15 mouse cellular contexts compared by ENCODE assay signal in the genomic region with DNA sequence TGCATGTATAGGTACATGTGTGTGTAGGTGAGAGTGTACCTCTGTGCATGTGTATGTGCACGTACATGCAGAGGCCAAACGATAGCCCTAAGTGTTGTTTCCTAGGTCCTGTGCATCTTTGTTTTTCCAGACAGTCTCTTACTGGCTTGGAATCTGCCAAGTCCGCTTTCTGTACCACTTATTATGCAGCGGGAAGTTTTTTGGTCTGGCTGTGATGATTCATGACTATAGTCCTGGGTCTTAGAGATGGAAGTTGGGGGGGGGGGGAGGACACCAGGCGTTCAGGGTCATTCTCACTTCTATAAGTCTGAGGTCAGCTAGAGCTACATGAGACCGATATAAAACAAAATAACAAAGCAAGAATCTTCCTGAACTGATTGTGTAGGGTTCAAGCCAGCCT.
A peak's percentile ranks its signal among the peaks of the same experiment; 100 is the strongest.
DNase-seq lines count a peak whose midpoint lies in the region; ATAC-seq lines count a peak whose summit lies in the region.
"Had no signal": no experiment of that assay in that cellular context is flagged by ENCODE, and none has a peak within 500 bp of the region (broad histone marks: within the 10 kb centered on the region; RNA-seq: fewer than 3 reads in every experiment).

No protein-coding gene starts in this region.

- H3K4me3 ChIP-seq in midbrain, embryonic 10.5 days, result no peak overlapping the region
- no peak overlapping the region for H3K4me3 ChIP-seq in midbrain, embryonic 11.5 days (ENCODE audit: low read depth, low read length)
- no peak overlapping the region for H3K4me3 ChIP-seq in forebrain, embryonic 15.5 days
- H3K4me3 ChIP-seq in hindbrain, embryonic 15.5 days, result no peak overlapping the region
- H3K4me3 ChIP-seq in neural tube, embryonic 15.5 days (replicated peaks), result no peak overlapping the region

- H3K36me3 ChIP-seq in midbrain, embryonic 10.5 days, result no peaks in the 10 kb centered on the region
- no peaks in the 10 kb centered on the region for H3K36me3 ChIP-seq in midbrain, embryonic 11.5 days (ENCODE audit: control insufficient read depth, insufficient read depth, low read length)
- H3K36me3 ChIP-seq in forebrain, embryonic 15.5 days, result no peaks in the 10 kb centered on the region
- no peaks in the 10 kb centered on the region for H3K36me3 ChIP-seq in hindbrain, embryonic 15.5 days
- no peaks in the 10 kb centered on the region for H3K36me3 ChIP-seq in neural tube, embryonic 15.5 days

- H3K9me3 ChIP-seq in midbrain, embryonic 10.5 days (replicated peaks), result no peaks in the 10 kb centered on the region
- H3K9me3 ChIP-seq in midbrain, embryonic 11.5 days (ENCODE audit: control insufficient read depth, low read length), result no peaks in the 10 kb centered on the region
- no peaks in the 10 kb centered on the region for H3K9me3 ChIP-seq in forebrain, embryonic 15.5 days
- no peaks in the 10 kb centered on the region for H3K9me3 ChIP-seq in hindbrain, embryonic 15.5 days
- H3K9me3 ChIP-seq in neural tube, embryonic 15.5 days (replicated peaks), result no peaks in the 10 kb centered on the region

- 89% methylated on average over 6 of the region's 6 CpGs for WGBS in midbrain, embryonic 10.5 days
- 86% methylated on average over 6 of the region's 6 CpGs for WGBS in midbrain, embryonic 11.5 days
- 71% methylated on average over 6 of the region's 6 CpGs for WGBS in forebrain, embryonic 15.5 days
- 66% methylated on average over 6 of the region's 6 CpGs for WGBS in hindbrain, embryonic 15.5 days
- 62% methylated on average over 6 of the region's 6 CpGs for WGBS in neural tube, embryonic 15.5 days

- peaks cover 24% of the 10 kb centered on the region for H3K4me1 ChIP-seq in midbrain, embryonic 10.5 days
- peaks cover 13% of the 10 kb centered on the region for H3K4me1 ChIP-seq in midbrain, embryonic 11.5 days (ENCODE audit: control insufficient read depth, insufficient read depth, low read length)
- H3K4me1 ChIP-seq in forebrain, embryonic 15.5 days, result peaks cover 46% of the 10 kb centered on the region
- peaks cover 63% of the 10 kb centered on the region for H3K4me1 ChIP-seq in hindbrain, embryonic 15.5 days (replicated peaks)
- H3K4me1 ChIP-seq in neural tube, embryonic 15.5 days, result peaks cover 54% of the 10 kb centered on the region

- no peak overlapping the region for H3K9ac ChIP-seq in midbrain, embryonic 11.5 days (ENCODE audit: low read length)
- H3K9ac ChIP-seq in forebrain, embryonic 15.5 days (replicated peaks), result no peak overlapping the region
- no peak overlapping the region for H3K9ac ChIP-seq in hindbrain, embryonic 15.5 days
- H3K9ac ChIP-seq in neural tube, embryonic 15.5 days (replicated peaks), result no peak overlapping the region
- H3K9ac ChIP-seq: liver, postnatal 0 days had no signal

- ATAC-seq in midbrain, embryonic 11.5 days (ENCODE audit: low FRiP score), result no peak
- peak; percentile 26; the same call in 1 of the 2 replicates for ATAC-seq in forebrain, embryonic 15.5 days (replicated peaks)
- ATAC-seq in hindbrain, embryonic 15.5 days (ENCODE audit: low FRiP score, low read depth), result peak; percentile 25; the same call in 1 of the 2 replicates
- no peak for ATAC-seq in neural tube, embryonic 15.5 days (ENCODE audit: low FRiP score)
- ATAC-seq: liver, postnatal 0 days had no signal

- H3K27me3 ChIP-seq in midbrain, embryonic 10.5 days (ENCODE audit: low read depth, poor library complexity, severe bottlenecking), result no peaks in the 10 kb centered on the region
- no peaks in the 10 kb centered on the region for H3K27me3 ChIP-seq in midbrain, embryonic 11.5 days (ENCODE audit: control insufficient read depth, insufficient read depth, low read length)
- no peaks in the 10 kb centered on the region for H3K27me3 ChIP-seq in forebrain, embryonic 15.5 days
- no peaks in the 10 kb centered on the region for H3K27me3 ChIP-seq in hindbrain, embryonic 15.5 days
- H3K27me3 ChIP-seq in neural tube, embryonic 15.5 days (replicated peaks), result no peaks in the 10 kb centered on the region

- no peak overlapping the region for H3K4me2 ChIP-seq in midbrain, embryonic 11.5 days
- H3K4me2 ChIP-seq in forebrain, embryonic 15.5 days (replicated peaks), result no peak overlapping the region
- no peak overlapping the region for H3K4me2 ChIP-seq in hindbrain, embryonic 15.5 days
- H3K4me2 ChIP-seq in neural tube, embryonic 15.5 days, result no peak overlapping the region

- H3K27ac ChIP-seq in midbrain, embryonic 10.5 days (replicated peaks), result peak overlapping the region; percentile 65; the same call in 1 of the 2 replicates
- H3K27ac ChIP-seq in midbrain, embryonic 11.5 days (ENCODE audit: low read depth, low read length), result no peak overlapping the region
- peak overlapping the region; percentile 75 for H3K27ac ChIP-seq in forebrain, embryonic 15.5 days (replicated peaks)
- H3K27ac ChIP-seq in hindbrain, embryonic 15.5 days (replicated peaks), result peak overlapping the region; percentile 76
- peak overlapping the region; percentile 83 for H3K27ac ChIP-seq in neural tube, embryonic 15.5 days (replicated peaks)

- no peak for DNase-seq in midbrain, embryonic 10.5 days (ENCODE audit: low spot score)
- no peak for DNase-seq in midbrain, embryonic 11.5 days (ENCODE audit: low spot score, missing footprints)
- no peak for DNase-seq in urinary bladder, postnatal 36 days (ENCODE audit: low spot score in 2 of 2)
- DNase-seq in right cerebral cortex, adult 2 months (ENCODE audit: low spot score in 2 of 2), result no peak
- DNase-seq: adrenal gland, adult 2 months; cerebellum, adult 11-12 months; gastrocnemius, postnatal 10 days; heart, postnatal 14 days; kidney, adult 11 months; liver, postnatal 0 days; lung, postnatal 36 days; right cerebral cortex, postnatal 14 days had no signal

Comparison
In these comparisons a context has a peak if more than half of its experiments do, and no peak if none do; other contexts are left out.
1. ATAC-seq: peak in forebrain, embryonic 15.5 days (single experiment) and hindbrain, embryonic 15.5 days (single experiment); none in midbrain, embryonic 11.5 days (single experiment) and neural tube, embryonic 15.5 days (single experiment).